8 mouse cellular contexts compared by ENCODE assay signal in the genomic region with DNA sequence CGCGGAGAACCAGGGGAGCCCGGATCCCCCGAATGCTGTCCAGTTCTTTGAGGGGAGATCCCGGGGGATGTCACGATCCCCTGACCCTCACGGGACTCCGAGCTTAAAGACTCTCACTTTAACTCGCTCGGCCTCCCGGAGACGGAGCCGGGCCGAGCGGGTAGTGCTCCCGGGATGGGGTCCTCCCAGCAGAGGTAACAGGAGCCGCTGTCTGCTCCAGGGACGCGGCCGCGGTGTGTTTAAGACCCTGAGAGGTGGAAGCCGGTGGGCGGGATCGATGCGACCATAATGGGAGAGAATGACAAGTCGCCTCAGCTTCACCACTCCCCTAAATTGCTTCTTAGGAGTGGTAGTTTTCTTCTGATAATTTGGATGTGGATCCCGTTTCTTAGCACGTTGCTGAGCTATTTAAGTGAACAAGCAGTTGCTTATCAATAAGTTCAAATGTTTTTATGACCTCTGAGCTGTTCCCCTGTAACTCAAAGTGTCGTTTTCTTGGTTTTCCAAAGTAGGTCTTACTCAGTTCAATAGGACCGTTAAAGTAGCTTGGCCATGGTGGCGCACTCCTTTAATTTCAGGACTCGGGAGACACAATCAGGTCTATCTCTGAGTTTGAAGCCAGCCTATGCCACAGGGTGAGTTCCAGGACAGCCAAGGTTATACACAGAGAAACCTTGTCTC. TPM values are rescaled to one million over a fixed set of nuclear protein-coding genes. Genes with fewer than 3 reads are reported as not detected.
DNase-seq lines count a peak whose midpoint lies in the region; ATAC-seq lines count a peak whose summit lies in the region.
"Not testable (repeated sequence)": the region's sequence is repeated elsewhere in the genome, so short reads cannot be mapped to it uniquely, and the experiment has no call there.

No protein-coding gene starts in this region.

- peaks cover 29% of the 10 kb centered on the region for H3K36me3 ChIP-seq in embryonic facial prominence, embryonic 14.5 days (ENCODE audit: control insufficient read depth, insufficient read depth, low read length)
- not testable (repeated sequence) for H3K36me3 ChIP-seq in heart, embryonic 11.5 days (ENCODE audit: control insufficient read depth, insufficient read depth, low read length); limb, embryonic 15.5 days
- H3K36me3 ChIP-seq in midbrain, embryonic 10.5 days = peaks cover 38% of the 10 kb centered on the region

- H3K4me2 ChIP-seq in embryonic facial prominence, embryonic 14.5 days (ENCODE audit: low read depth, low read length) = peak overlapping the region; percentile 71
- peak overlapping the region; percentile 81 for H3K4me2 ChIP-seq in heart, embryonic 11.5 days
- peak overlapping the region; percentile 57 for H3K4me2 ChIP-seq in limb, embryonic 15.5 days

- peak overlapping the region; percentile 65 for H3K4me3 ChIP-seq in embryonic facial prominence, embryonic 14.5 days (ENCODE audit: low read depth, low read length)
- H3K4me3 ChIP-seq in heart, embryonic 11.5 days (ENCODE audit: low read depth, low read length) = peak overlapping the region; percentile 69
- peak overlapping the region; percentile 65 for H3K4me3 ChIP-seq in limb, embryonic 15.5 days
- H3K4me3 ChIP-seq in midbrain, embryonic 10.5 days = peak overlapping the region; percentile 71

- under 1% methylated on average over 16 of the region's 32 CpGs for WGBS in embryonic facial prominence, embryonic 14.5 days
- under 1% methylated on average over 25 of the region's 32 CpGs for WGBS in heart, embryonic 11.5 days (ENCODE audit: insufficient replicate concordance)
- whole genome bisulfite sequencing in limb, embryonic 15.5 days = 0% methylated on average over 25 of the region's 32 CpGs
- under 1% methylated on average over 26 of the region's 32 CpGs for WGBS in midbrain, embryonic 10.5 days

- not testable (repeated sequence) for H3K9me3 ChIP-seq in embryonic facial prominence, embryonic 14.5 days (ENCODE audit: control insufficient read depth, low read length); heart, embryonic 11.5 days (replicated peaks; ENCODE audit: control insufficient read depth, low read length); limb, embryonic 15.5 days; midbrain, embryonic 10.5 days (replicated peaks)

- not testable (repeated sequence) for H3K27me3 ChIP-seq in embryonic facial prominence, embryonic 14.5 days (replicated peaks; ENCODE audit: control insufficient read depth, insufficient read depth, low read length); heart, embryonic 11.5 days (ENCODE audit: control insufficient read depth, insufficient read depth, low read length); limb, embryonic 15.5 days; midbrain, embryonic 10.5 days (ENCODE audit: low read depth, poor library complexity, severe bottlenecking)

- peak; percentile 49 for ATAC-seq in embryonic facial prominence, embryonic 14.5 days (ENCODE audit: low read depth)
- peak; percentile 29; the same call in 1 of the 2 replicates for ATAC-seq in heart, embryonic 11.5 days (replicated peaks; ENCODE audit: insufficient number of reproducible peaks, low FRiP score, low TSS enrichment)
- ATAC-seq in limb, embryonic 15.5 days (ENCODE audit: insufficient number of reproducible peaks, low FRiP score, low TSS enrichment, low read depth) = not testable (repeated sequence)

- H3K9ac ChIP-seq in embryonic facial prominence, embryonic 14.5 days (ENCODE audit: low read depth, low read length) = peak overlapping the region; percentile 87
- H3K9ac ChIP-seq in heart, embryonic 11.5 days (ENCODE audit: low read depth, low read length) = peak overlapping the region; percentile 81
- peak overlapping the region; percentile 77 for H3K9ac ChIP-seq in limb, embryonic 15.5 days

- peak; percentile 66 for DNase-seq in A20 (ENCODE audit: low read depth, low spot score)
- DNase-seq in adrenal gland, postnatal 10 days = peak; percentile 52
- peak; percentile 22 for DNase-seq in embryonic facial prominence, embryonic 14.5 days (ENCODE audit: low spot score)
- peak; percentile 28 for DNase-seq in kidney, adult 11 months
- DNase-seq in midbrain, embryonic 10.5 days (ENCODE audit: low spot score) = peak; percentile 27
- DNase-seq in right cerebral cortex, postnatal 4 days = peak; percentile 31

- H3K27ac ChIP-seq in embryonic facial prominence, embryonic 14.5 days (replicated peaks; ENCODE audit: low read depth, low read length) = not testable (repeated sequence)
- H3K27ac ChIP-seq in heart, embryonic 11.5 days (ENCODE audit: low read depth, low read length) = peak overlapping the region; percentile 90
- peak overlapping the region; percentile 94 for H3K27ac ChIP-seq in limb, embryonic 15.5 days
- H3K27ac ChIP-seq in midbrain, embryonic 10.5 days (replicated peaks) = peak overlapping the region; percentile 90

- peaks cover 19% of the 10 kb centered on the region for H3K4me1 ChIP-seq in embryonic facial prominence, embryonic 14.5 days (ENCODE audit: control insufficient read depth, insufficient read depth, low read length)
- not testable (repeated sequence) for H3K4me1 ChIP-seq in heart, embryonic 11.5 days (ENCODE audit: control insufficient read depth, insufficient read depth, low read length)
- peaks cover 23% of the 10 kb centered on the region for H3K4me1 ChIP-seq in limb, embryonic 15.5 days
- H3K4me1 ChIP-seq in midbrain, embryonic 10.5 days = peaks cover 31% of the 10 kb centered on the region

RNA-seq across cellular contexts. Expression of a gene that starts 3.0 kb away (rescaled TPM):
- total RNA-seq in adrenal gland, postnatal 10 days (2021) = 10 to 100 TPM; 25.8 to 28.7 TPM
- polyA plus RNA-seq in embryonic facial prominence, embryonic 14.5 days (2014; fragmentation: Nextera tagmentation; extraction: Ambion mirVana) = 39.1 and 40.8 TPM in 2 replicates
- 29.2 and 29.7 TPM in 2 replicates for polyA plus RNA-seq in heart, embryonic 11.5 days (2014; fragmentation: Nextera tagmentation; extraction: Ambion mirVana)
- polyA plus RNA-seq in limb, embryonic 15.5 days (2015; fragmentation: Nextera tagmentation; extraction: Ambion mirVana) = 39.7 and 41.1 TPM in 2 replicates
- polyA plus RNA-seq in midbrain, embryonic 10.5 days (2016; fragmentation: Nextera tagmentation; extraction: Ambion mirVana) = 40.3 and 41.6 TPM in 2 replicates

RNA-seq across cellular contexts. Expression of a gene that starts 23.4 kb away (rescaled TPM):
- total RNA-seq in adrenal gland, postnatal 10 days (2021) = 10 to 100 TPM; 70.6 to 71.2 TPM
- 64.1 and 75.1 TPM in 2 replicates for polyA plus RNA-seq in embryonic facial prominence, embryonic 14.5 days (2014; fragmentation: Nextera tagmentation; extraction: Ambion mirVana)
- polyA plus RNA-seq in heart, embryonic 11.5 days (2014; fragmentation: Nextera tagmentation; extraction: Ambion mirVana) = 46.9 and 61.2 TPM in 2 replicates
- polyA plus RNA-seq in limb, embryonic 15.5 days (2015; fragmentation: Nextera tagmentation; extraction: Ambion mirVana) = 82.1 and 94.4 TPM in 2 replicates
- polyA plus RNA-seq in midbrain, embryonic 10.5 days (2016; fragmentation: Nextera tagmentation; extraction: Ambion mirVana) = 74.0 and 80.3 TPM in 2 replicates

RNA-seq across cellular contexts. Expression of a gene that starts 30.1 kb away (rescaled TPM):
- not detected for total RNA-seq in adrenal gland, postnatal 10 days (2021)
- not detected in 2 replicates for polyA plus RNA-seq in embryonic facial prominence, embryonic 14.5 days (2014; fragmentation: Nextera tagmentation; extraction: Ambion mirVana)
- not detected in 2 replicates for polyA plus RNA-seq in heart, embryonic 11.5 days (2014; fragmentation: Nextera tagmentation; extraction: Ambion mirVana)
- not detected in 2 replicates for polyA plus RNA-seq in limb, embryonic 15.5 days (2015; fragmentation: Nextera tagmentation; extraction: Ambion mirVana)
- not detected in 2 replicates for polyA plus RNA-seq in midbrain, embryonic 10.5 days (2016; fragmentation: Nextera tagmentation; extraction: Ambion mirVana)

RNA-seq across cellular contexts. Expression of a gene that starts 30.9 kb away (rescaled TPM):
- 100 to 1,000 TPM; 414 to 539 TPM for total RNA-seq in adrenal gland, postnatal 10 days (2021)
- 906 and 942 TPM in 2 replicates for polyA plus RNA-seq in embryonic facial prominence, embryonic 14.5 days (2014; fragmentation: Nextera tagmentation; extraction: Ambion mirVana)
- 931 and 1,133 TPM in 2 replicates for polyA plus RNA-seq in heart, embryonic 11.5 days (2014; fragmentation: Nextera tagmentation; extraction: Ambion mirVana)
- 944 and 970 TPM in 2 replicates for polyA plus RNA-seq in limb, embryonic 15.5 days (2015; fragmentation: Nextera tagmentation; extraction: Ambion mirVana)
- 811 and 977 TPM in 2 replicates for polyA plus RNA-seq in midbrain, embryonic 10.5 days (2016; fragmentation: Nextera tagmentation; extraction: Ambion mirVana)

RNA-seq across cellular contexts. Expression of a gene that starts 47.7 kb away (rescaled TPM):
- total RNA-seq in adrenal gland, postnatal 10 days (2021) = 10 to 100 TPM; 47.3 to 55.6 TPM
- polyA plus RNA-seq in embryonic facial prominence, embryonic 14.5 days (2014; fragmentation: Nextera tagmentation; extraction: Ambion mirVana) = 87.2 and 92.3 TPM in 2 replicates
- 65.0 and 70.8 TPM in 2 replicates for polyA plus RNA-seq in heart, embryonic 11.5 days (2014; fragmentation: Nextera tagmentation; extraction: Ambion mirVana)
- polyA plus RNA-seq in limb, embryonic 15.5 days (2015; fragmentation: Nextera tagmentation; extraction: Ambion mirVana) = 84.6 and 85.5 TPM in 2 replicates
- polyA plus RNA-seq in midbrain, embryonic 10.5 days (2016; fragmentation: Nextera tagmentation; extraction: Ambion mirVana) = 87.0 and 96.2 TPM in 2 replicates
